In genomic region chr15:9455241-9455640, GRCm38 (mm10) we compare ENCODE assay signal across 8 mouse cellular contexts. TPM values are rescaled to one million over a fixed set of nuclear protein-coding genes. Genes with fewer than 3 reads are reported as not detected.
DNase-seq lines count a peak whose midpoint lies in the region; ATAC-seq and TF ChIP-seq lines count a peak whose summit lies in the region.

No protein-coding gene starts in this region.

- no peak for TF ChIP-seq EP300 in heart, postnatal 0 days (IDR thresholded peaks at IDR 0.05; ENCODE audit: low read depth)

- ATAC-seq in heart, postnatal 0 days (ENCODE audit: insufficient read depth, low read depth): peak; percentile 60; the same call in 1 of the 2 replicates
- ATAC-seq in lung, embryonic 16.5 days (ENCODE audit: low read depth): peak; percentile 68

- TF ChIP-seq POLR2A in cortical plate, adult 2 months (IDR thresholded peaks at IDR 0.05; ENCODE audit: extremely low read depth, insufficient read depth, low read length): no peak

- no peaks in the 10 kb centered on the region for H3K36me3 ChIP-seq in ES-E14 (ENCODE audit: control insufficient read depth, insufficient read depth, low read length, poor library complexity, severe bottlenecking)
- no peaks in the 10 kb centered on the region for H3K36me3 ChIP-seq in heart, postnatal 0 days (replicated peaks; ENCODE audit: control insufficient read depth, insufficient read depth, low read length)
- no peaks in the 10 kb centered on the region for H3K36me3 ChIP-seq in lung, embryonic 16.5 days (ENCODE audit: control insufficient read depth, insufficient read depth, low read length)

- DNase-seq in B cell, adult 2 months: peak; percentile 69
- DNase-seq in ES-E14 (ENCODE audit: low read depth, low spot score) (peak; percentile 37), MN1 (ENCODE audit: low spot score) (no peak)
- peak; percentile 69 for DNase-seq in heart, postnatal 0 days (ENCODE audit: low spot score)
- peak; percentile 64 for DNase-seq in kidney, postnatal 10 days
- peak; percentile 26 for DNase-seq in ovary, postnatal 36 days (ENCODE audit: low spot score)

- peaks cover 3 to 10% of the 10 kb centered on the region in 2 experiments; a peak in 2 of 4 replicates for H3K4me1 ChIP-seq in ES-E14 (ENCODE audit: control insufficient read depth in 2 of 2, insufficient read depth in 2 of 2, low read length in 2 of 2, poor library complexity in 1 of 2)
- H3K4me1 ChIP-seq in cortical plate, adult 2 months (ENCODE audit: control insufficient read depth, insufficient read depth, low read length): no peaks in the 10 kb centered on the region
- no peaks in the 10 kb centered on the region for H3K4me1 ChIP-seq in heart, postnatal 0 days (ENCODE audit: control insufficient read depth, insufficient read depth)
- no peaks in the 10 kb centered on the region for H3K4me1 ChIP-seq in lung, embryonic 16.5 days (replicated peaks; ENCODE audit: control insufficient read depth, insufficient read depth, low read length)

- no peak overlapping the region for H3K4me3 ChIP-seq in ES-E14 (ENCODE audit: insufficient read depth in 1 of 2, low read depth in 1 of 2, low read length in 2 of 2, poor library complexity in 1 of 2, severe bottlenecking in 1 of 2)
- no peak overlapping the region for H3K4me3 ChIP-seq in cortical plate, adult 2 months (ENCODE audit: insufficient read depth, low read length)
- no peak overlapping the region for H3K4me3 ChIP-seq in heart, postnatal 0 days (ENCODE audit: low read depth, low read length)
- no peak overlapping the region for H3K4me3 ChIP-seq in lung, embryonic 16.5 days (ENCODE audit: low read length)

- peak; percentile 90 for TF ChIP-seq CTCF in cortical plate, adult 2 months (IDR thresholded peaks at IDR 0.05; ENCODE audit: extremely low read depth, insufficient read depth, low read length)
- TF ChIP-seq CTCF in heart, postnatal 0 days (IDR thresholded peaks at IDR 0.05; ENCODE audit: low read depth): peak; percentile 88

- no peak overlapping the region for H3K9ac ChIP-seq in ES-E14 (ENCODE audit: insufficient read depth, low read depth, low read length, poor library complexity, severe bottlenecking)
- no peak overlapping the region for H3K9ac ChIP-seq in heart, postnatal 0 days (replicated peaks; ENCODE audit: low read depth, low read length)
- no peak overlapping the region for H3K9ac ChIP-seq in lung, embryonic 16.5 days (ENCODE audit: low read length)

- WGBS in heart, postnatal 0 days: 53% methylated on average over 4 of the region's 4 CpGs
- 65% methylated on average over 4 of the region's 4 CpGs for WGBS in lung, embryonic 16.5 days

- no peaks in the 10 kb centered on the region for H3K27me3 ChIP-seq in heart, postnatal 0 days (ENCODE audit: control insufficient read depth, insufficient read depth, low read length)
- H3K27me3 ChIP-seq in lung, embryonic 16.5 days (ENCODE audit: control insufficient read depth, insufficient read depth, low read depth, low read length): no peaks in the 10 kb centered on the region

- H3K27ac ChIP-seq in ES-E14 (ENCODE audit: insufficient read depth, low read depth, low read length, poor library complexity, severe bottlenecking): no peak overlapping the region
- no peak overlapping the region for H3K27ac ChIP-seq in cortical plate, adult 2 months (ENCODE audit: insufficient read depth, low read length)
- H3K27ac ChIP-seq in heart, postnatal 0 days (ENCODE audit: low read depth): no peak overlapping the region
- H3K27ac ChIP-seq in lung, embryonic 16.5 days (ENCODE audit: low read length): no peak overlapping the region

- no peaks in the 10 kb centered on the region for H3K9me3 ChIP-seq in ES-E14 (ENCODE audit: control insufficient read depth, insufficient read depth, low read depth, low read length)
- no peaks in the 10 kb centered on the region for H3K9me3 ChIP-seq in heart, postnatal 0 days (replicated peaks; ENCODE audit: control insufficient read depth, low read length)
- H3K9me3 ChIP-seq in lung, embryonic 16.5 days (ENCODE audit: control insufficient read depth, low read length): no peaks in the 10 kb centered on the region

- H3K4me2 ChIP-seq in heart, postnatal 0 days (ENCODE audit: low read depth, low read length): no peak overlapping the region
- H3K4me2 ChIP-seq in lung, embryonic 16.5 days (ENCODE audit: low read depth, low read length): no peak overlapping the region

- in situ Hi-C loops in ES-E14 (cut with MboI; ENCODE audit: low sequenced_read_pairs in 2 of 2, unreplicated experiment in 2 of 2): loop anchor here in 1 of 2 experiments (25.0 kb wide), 1 partner anchor 857 kb away; no protein-coding TSS in a partner anchor

TF ChIP-seq in ES-E14, 5 proteins besides CTCF, POLR2A, EP300 and RAD21:
- peak; percentile 58 for TF ChIP-seq ZC3H11A (IDR thresholded peaks at IDR 0.05; ENCODE audit: borderline replicate concordance, low read depth, low read length)
- no peak for TF ChIP-seq HCFC1 (IDR thresholded peaks at IDR 0.05; ENCODE audit: borderline replicate concordance, insufficient read depth, low read length)

RNA-seq across cellular contexts. Expression of gene Capsl, which starts 19.4 kb away (rescaled TPM):
- 9.1 and 10.6 TPM in 2 replicates for total RNA-seq in ES-E14 (2012; rRNA removed)
- polyA plus RNA-seq in cortical plate, adult 2 months (2012; rRNA removed): 1.4 and 1.8 TPM in 2 replicates
- total RNA-seq in heart, postnatal 0 days (2014; rRNA removed; ENCODE audit: low replicate concordance): not detected in 2 replicates
- polyA plus RNA-seq in heart, postnatal 0 days (2015; fragmentation: Nextera tagmentation; extraction: Ambion mirVana): 0.49 TPM in 1 of 2 replicates, not detected in the other
- 14.7 and 19.1 TPM in 2 replicates for polyA plus RNA-seq in lung, embryonic 16.5 days (2015; fragmentation: Nextera tagmentation; extraction: Ambion mirVana)
